Mouse (Mus musculus) erythroblast, embryonic 14.5 days (primary cell): ENCODE data around the gene Zbtb42. TPM values are rescaled to one million over a fixed set of nuclear protein-coding genes. Genes with fewer than 3 reads are reported as not detected.

Experiments
- H3K27me3 ChIP-seq: 2 replicates; pipeline ENCODE4 v1.6.1; 2012; ENCODE audit warnings: inconsistent platforms; ENCODE audit not compliant: control insufficient read depth
- H3K36me3 ChIP-seq: 2 replicates; pipeline ENCODE4 v1.6.1; 2012; ENCODE audit warnings: mild to moderate bottlenecking, inconsistent platforms; ENCODE audit not compliant: control insufficient read depth
- H3K4me1 ChIP-seq: 2 replicates; pipeline ENCODE4 v1.6.1; 2012; ENCODE audit warnings: inconsistent platforms; ENCODE audit not compliant: control insufficient read depth
- H3K4me3 ChIP-seq: replicated peaks from 2 replicates; pipeline ENCODE3; 2012; ENCODE audit warnings: moderate library complexity, mild to moderate bottlenecking, inconsistent platforms
- H3K9me3 ChIP-seq: 2 replicates; pipeline ENCODE4 v1.6.1; 2012; ENCODE audit warnings: low read length, inconsistent platforms, mixed read lengths; ENCODE audit not compliant: control insufficient read depth
- GATA1 ChIP-seq: IDR thresholded peaks from 2 replicates; pipeline ENCODE4 v1.6.1; 2012; ENCODE audit warnings: low read length, inconsistent platforms, mixed read lengths
- TAL1 ChIP-seq: IDR thresholded peaks from 3 replicates; pipeline ENCODE4 v1.6.1; 2012; ENCODE audit warnings: low read length, inconsistent platforms, mixed read lengths
- polyA plus RNA-seq: library from polyadenylated mRNA; stranded (reverse); fragments of >175 nt; gene quantifications from 2 replicates; pipeline ENCODE4 v1.2.3, GENCODE M21; 2012

Zbtb42 gene
- polyA plus RNA-seq, 1 experiment, result 0.02 TPM

GRCm38 (mm10) chr12:112667619-112668297, 10.9 kb upstream of the Zbtb42 start:
- no peaks in the 10 kb centered on the region for H3K9me3 ChIP-seq
- peaks cover 27% of the 10 kb centered on the region for H3K4me1 ChIP-seq
- H3K36me3 ChIP-seq, result peaks cover 90% of the 10 kb centered on the region
- H3K27me3 ChIP-seq, result no peaks in the 10 kb centered on the region
- TF ChIP-seq GATA1, result no peak
- TF ChIP-seq TAL1, result no peak
- H3K4me3 ChIP-seq, result no peak overlapping the region

DNA sequence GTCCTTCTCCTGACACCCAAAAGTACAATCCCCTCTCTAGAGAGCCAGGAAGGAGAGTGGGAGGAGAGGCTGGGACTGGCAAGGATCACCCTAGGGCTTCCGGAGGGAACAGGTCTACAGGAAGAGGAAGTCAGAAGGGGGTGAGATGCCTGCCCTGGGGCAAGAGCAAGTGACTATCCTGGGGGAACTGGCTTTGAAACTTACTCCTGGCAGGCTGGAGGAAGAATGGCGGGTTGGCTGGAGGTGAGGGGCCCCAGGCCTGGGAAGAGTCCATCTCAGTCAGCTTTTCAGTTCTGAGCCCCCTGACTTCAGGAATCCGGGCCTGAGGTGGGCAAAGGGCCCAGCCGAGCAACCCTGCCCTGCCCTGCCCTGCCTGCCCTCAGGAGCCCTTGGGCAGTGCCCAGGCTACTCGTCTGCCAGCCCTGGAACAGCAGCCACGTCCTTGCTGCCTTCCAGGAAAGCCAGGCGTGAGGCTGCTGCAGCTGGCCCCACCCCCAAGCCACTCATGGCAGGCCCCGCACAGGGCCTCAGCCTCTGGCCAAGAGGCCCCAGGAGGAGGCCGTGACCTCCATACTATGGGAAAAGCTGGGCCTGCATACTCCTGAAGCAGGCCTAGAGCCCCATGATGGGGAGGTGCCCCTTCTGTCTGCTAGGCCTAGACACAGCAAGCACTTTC, 7.8 kb upstream of the Zbtb42 start:
- H3K36me3 ChIP-seq, result peaks cover 61% of the 10 kb centered on the region

GRCm38 (mm10) chr12:112671891-112672290, 6.7 kb upstream of the Zbtb42 start:
- peaks cover 51% of the 10 kb centered on the region for H3K36me3 ChIP-seq
- H3K27me3 ChIP-seq, result peaks cover 10% of the 10 kb centered on the region
- peaks cover 52% of the 10 kb centered on the region for H3K4me1 ChIP-seq
- TF ChIP-seq GATA1 (no peak), TAL1 (no peak)
- no peak overlapping the region for H3K4me3 ChIP-seq
- no peaks in the 10 kb centered on the region for H3K9me3 ChIP-seq

More for the DNA sequence above, 7.8 kb upstream of the Zbtb42 start:
- no peak overlapping the region for H3K4me3 ChIP-seq
- no peaks in the 10 kb centered on the region for H3K9me3 ChIP-seq
- no peaks in the 10 kb centered on the region; the same call in 1 of the 2 replicates for H3K27me3 ChIP-seq
- peaks cover 52% of the 10 kb centered on the region for H3K4me1 ChIP-seq
- no peak for TF ChIP-seq GATA1
- TF ChIP-seq TAL1, result no peak

DNA sequence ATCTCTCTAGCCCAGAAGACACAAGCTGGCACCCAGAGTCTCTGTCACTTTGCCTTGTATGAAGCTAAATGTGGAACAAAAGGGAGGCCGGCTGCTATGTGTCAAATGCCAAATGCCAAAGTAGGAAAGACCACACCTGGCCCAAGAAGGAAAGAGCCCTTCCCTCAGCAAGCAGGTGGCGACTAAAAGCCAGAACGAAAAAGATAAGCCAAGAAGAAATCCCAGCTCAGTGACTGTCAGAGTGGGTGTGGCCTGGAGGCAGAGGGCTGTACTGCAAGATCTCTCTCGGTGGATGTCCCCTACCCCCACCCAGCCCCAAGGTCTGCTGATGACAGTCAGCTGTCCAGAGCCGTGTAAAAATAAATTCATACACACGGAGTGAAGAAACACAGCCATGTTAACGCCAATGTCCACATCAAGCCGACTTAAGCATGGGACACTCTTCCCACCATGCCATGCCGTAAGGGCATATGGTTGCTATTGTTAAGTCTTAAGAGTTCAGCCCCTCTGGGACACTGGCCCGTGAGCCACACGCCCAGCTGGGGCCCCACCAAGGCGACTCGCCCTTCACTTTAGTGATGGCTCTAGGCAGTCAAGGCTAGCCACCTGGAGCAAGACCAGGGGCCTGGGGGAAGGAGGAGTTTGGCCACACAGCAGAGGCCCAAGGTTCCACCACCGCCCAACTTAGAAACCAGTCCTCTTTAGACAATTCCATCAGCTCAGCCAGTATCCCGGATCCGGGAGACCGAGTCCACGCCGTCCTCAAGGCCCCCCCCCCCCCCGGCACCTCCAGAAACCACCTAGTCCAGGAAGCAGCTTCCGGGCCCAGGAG, 5.7 kb upstream of the Zbtb42 start:
- peaks cover 1% of the 10 kb centered on the region; the same call in 1 of the 2 replicates for H3K9me3 ChIP-seq

DNA sequence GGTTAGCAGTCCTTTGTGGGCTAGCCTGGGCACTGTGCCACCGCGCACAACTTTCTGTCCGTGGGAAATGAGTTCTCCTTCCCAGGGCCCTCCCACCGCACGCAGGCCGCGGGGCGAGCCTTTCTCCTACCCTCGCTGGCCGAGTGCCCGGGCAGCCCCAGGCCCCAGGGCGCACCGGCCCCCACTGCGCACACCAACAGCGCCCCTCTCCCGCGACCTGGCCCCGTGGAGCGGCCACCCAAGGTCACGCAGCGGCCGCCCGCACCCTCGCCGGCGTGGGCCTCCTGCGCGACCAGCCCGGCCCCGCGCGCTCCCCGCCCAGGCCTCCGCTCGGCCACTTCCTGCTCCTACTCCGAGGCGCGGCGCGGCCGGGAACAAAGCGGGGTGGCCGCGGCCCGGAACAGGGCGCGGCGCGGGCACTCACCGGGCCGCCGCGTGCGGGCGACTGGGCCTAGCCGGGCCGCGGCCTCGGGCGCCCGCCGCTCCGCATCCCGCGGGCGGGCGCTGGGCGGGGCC, 5.0 kb upstream of the Zbtb42 start:
- H3K36me3 ChIP-seq, result peaks cover 35% of the 10 kb centered on the region
- peaks cover 28% of the 10 kb centered on the region for H3K27me3 ChIP-seq
- TF ChIP-seq GATA1 (no peak), TAL1 (no peak)
- peak overlapping the region; percentile 83 for H3K4me3 ChIP-seq
- H3K4me1 ChIP-seq, result peaks cover 59% of the 10 kb centered on the region
- H3K9me3 ChIP-seq, result peaks cover 6% of the 10 kb centered on the region; the same call in 1 of the 2 replicates

More for the DNA sequence above, 5.7 kb upstream of the Zbtb42 start:
- H3K4me1 ChIP-seq, result peaks cover 53% of the 10 kb centered on the region
- H3K27me3 ChIP-seq, result peaks cover 21% of the 10 kb centered on the region
- TF ChIP-seq GATA1 (no peak), TAL1 (no peak)
- peak overlapping the region; percentile 83 for H3K4me3 ChIP-seq
- peaks cover 42% of the 10 kb centered on the region for H3K36me3 ChIP-seq

- Histone ChIP-seq H3K9me3 (peaks cover 9% of the 10 kb centered on the region; the same call in 1 of the 2 replicates), H3K4me3 (peak within 1 kb of the TSS; percentile 83), H3K36me3 (peaks cover 28% of the 10 kb centered on the region), H3K4me1 (peaks cover 64% of the 10 kb centered on the region), H3K27me3 (peaks cover 35% of the 10 kb centered on the region)
- TF ChIP-seq TAL1 (no peak), GATA1 (no peak; the same call in 1 of the 2 replicates)
Measured at GRCm38 (mm10) chr12:112674132-112675011, 4.3 kb upstream of the Zbtb42 start, which contains the start of gene Akt1. Gene Akt1, minus strand, starts transcription at chr12:112674884.

DNA sequence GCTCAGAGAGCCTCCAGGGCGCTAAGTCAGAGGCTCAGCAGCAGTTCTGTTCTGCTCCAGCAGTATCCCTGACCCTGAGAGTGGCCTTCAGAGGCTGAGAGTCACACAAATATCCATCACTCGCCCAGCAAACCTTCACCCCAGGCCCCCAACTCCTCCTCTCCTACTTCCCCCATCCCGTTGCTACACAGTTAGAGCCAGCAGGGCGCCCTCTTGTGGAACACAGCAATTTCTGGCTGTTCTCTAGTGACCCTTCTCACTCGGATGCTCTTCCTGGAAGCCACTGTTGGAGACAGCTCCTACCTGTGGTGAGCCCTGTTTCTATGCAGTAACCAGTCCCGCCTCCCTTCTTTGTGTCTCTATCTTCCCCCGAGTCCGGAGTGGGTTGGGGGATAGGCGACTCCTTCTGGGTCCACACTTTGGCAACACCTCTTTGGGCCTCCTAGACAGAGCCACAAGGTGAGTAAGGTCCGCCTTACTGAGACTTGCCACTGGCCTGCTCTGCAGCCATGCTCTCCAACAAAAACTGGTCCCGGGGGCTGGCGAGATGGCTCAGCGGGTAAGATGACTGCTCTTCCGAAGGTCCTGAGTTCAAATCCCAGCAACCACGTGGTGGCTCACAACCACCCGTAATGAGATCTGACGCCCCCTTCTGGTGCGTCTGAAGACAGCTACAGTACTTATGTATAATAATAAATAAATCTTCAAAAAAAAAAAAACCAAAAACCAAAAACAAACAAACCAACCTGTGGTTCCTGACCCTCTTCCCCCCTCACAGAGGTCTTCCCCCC, 3.2 kb upstream of the Zbtb42 start:
- Histone ChIP-seq H3K36me3 (peaks cover 17% of the 10 kb centered on the region), H3K9me3 (peaks cover 17% of the 10 kb centered on the region), H3K27me3 (peaks cover 46% of the 10 kb centered on the region), H3K4me3 (peak overlapping the region; percentile 83), H3K4me1 (peaks cover 61% of the 10 kb centered on the region)
- TF ChIP-seq TAL1 (no peak), GATA1 (no peak)
